Mouse (Mus musculus): ENCODE measurements around the gene Tbc1d24. TPM values are rescaled to one million over a fixed set of nuclear protein-coding genes. Genes with fewer than 3 reads are reported as not detected.
A peak's percentile ranks its signal among the peaks of the same experiment; 100 is the strongest.

Tbc1d24 gene
- polyA plus RNA-seq (2017; shearing (Covaris generic)) = under 1 TPM; 0.47 to 0.62 TPM

DNA sequence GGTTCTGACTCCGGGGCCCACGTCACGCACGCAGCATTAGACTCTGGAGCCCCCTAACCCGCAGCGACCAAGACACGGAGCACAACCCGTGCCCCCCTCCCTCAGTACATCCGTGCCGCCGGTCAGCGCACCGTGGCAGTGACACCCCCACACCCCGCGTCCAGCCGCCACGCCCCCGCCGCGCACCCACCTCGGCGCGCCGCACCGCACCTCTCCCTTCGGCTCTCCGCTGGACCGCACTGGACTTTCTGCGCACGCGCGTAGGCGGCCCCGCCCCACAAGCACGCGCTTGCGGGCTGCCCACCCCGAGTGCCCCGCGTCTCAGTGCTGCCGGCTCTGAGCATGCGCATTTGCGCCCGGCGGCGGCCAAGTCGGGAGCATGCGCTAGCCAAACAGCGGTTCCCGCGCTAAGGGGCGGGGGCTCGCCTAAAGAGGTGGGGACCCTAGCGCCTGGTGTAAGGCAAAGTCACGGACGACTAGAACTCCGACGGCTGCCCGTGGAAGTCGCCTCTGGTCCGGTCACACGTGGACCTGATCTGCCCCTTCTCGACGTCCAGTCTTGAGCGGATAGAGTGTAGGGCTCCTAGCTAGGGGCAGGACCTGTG lies at the start of gene Tbc1d24:
Gene Tbc1d24, minus strand, starts transcription at position 279 of the 605 bp plus-strand sequence.
- peak; percentile 56 for ATAC-seq

DNA sequence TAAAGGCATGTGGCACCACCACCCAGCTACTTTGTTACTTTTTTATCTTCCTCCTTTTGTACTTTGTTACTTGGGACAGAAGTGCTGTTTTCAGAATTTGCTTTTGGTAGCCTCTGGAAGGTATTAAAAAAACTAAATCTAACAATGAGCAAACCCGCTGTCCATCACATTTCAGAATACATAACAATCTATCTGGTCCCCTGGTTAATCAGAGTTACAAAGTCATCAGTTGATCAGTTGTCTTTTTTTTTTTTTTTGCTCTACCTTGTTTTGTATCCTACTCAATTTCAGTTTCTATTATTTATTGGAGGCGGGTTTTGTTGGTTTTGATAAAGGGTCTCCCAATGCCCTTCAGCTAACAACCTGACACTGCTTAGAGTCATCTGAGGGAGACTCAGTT lies 47.0 kb upstream of the Tbc1d24 start:
- ATAC-seq = no peak

DNA sequence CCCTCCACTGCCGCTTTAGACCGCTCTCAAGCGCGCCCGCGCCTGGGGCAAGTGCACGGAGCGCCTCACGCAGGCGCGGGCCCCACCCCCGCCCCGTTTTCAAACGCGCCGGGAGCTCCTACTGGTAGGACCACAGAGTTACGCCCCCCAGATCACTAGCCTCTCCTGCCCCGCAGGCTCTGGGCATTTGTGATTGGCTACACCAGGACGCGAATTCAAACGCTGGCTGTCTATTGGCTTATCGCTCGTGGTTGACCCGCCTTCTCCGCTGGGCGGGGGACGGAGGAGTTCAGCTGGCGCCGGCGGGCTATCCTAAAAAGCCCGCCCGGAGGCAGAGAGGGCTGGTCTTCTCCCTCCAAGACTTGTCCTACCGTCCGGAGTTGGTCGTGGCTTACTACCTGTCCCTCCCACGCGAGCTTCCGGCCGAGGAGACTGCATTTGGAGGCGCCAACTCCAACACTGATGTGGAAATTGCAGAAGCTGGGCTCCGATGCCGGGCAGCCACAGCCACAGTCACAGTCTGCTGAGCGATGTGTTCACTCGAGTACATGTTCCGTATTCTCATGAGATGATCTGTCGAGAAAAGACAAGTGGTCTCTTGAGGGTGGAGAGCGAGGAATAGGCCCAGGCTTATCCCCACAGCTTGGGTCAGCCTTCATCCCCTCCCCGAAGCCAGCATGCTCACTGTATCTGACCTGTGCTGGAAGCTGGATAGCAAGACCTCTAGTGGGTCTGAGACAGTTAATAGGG lies 46.1 kb upstream of the Tbc1d24 start, which contains the start of gene Ccnf:
Gene Ccnf, minus strand, starts transcription at position 165 of the 750 bp plus-strand sequence.
- ATAC-seq = peak; percentile 100

DNA sequence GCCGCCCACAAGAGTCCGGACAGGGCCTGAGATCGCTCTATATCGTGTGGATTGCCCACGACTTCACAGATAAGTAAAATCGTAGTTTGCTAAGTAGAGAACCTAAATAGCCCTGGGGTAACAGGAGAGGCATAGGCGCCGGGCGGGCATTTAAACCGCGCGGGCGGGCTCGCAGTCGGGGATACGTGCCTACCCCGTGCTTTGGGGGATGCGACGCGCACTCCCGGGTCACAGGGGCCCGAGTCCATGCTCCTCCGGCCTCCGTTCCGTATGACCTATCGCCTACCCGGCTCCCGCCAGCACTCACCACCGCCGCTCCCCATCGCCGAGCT lies 45.6 kb upstream of the Tbc1d24 start:
- no peak for ATAC-seq

DNA sequence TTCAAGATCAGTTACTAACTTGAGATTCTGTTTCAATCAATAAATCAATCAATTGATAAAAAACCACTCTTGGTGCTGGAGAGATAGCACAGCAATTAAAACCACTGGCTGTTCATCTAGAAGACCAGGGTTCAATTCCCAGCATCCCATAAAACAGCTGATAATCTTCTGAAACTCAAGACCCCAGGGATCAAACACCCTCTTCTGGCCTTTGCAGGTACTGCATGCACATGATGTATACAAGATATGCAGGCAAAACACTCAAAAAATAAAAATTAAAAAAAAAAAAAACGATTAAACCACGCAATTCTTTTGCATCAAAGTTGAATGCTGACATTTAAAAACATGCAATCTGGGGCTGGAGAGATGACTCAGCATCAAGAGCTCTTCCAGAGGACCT lies 43.3 kb upstream of the Tbc1d24 start:
- no peak for ATAC-seq

DNA sequence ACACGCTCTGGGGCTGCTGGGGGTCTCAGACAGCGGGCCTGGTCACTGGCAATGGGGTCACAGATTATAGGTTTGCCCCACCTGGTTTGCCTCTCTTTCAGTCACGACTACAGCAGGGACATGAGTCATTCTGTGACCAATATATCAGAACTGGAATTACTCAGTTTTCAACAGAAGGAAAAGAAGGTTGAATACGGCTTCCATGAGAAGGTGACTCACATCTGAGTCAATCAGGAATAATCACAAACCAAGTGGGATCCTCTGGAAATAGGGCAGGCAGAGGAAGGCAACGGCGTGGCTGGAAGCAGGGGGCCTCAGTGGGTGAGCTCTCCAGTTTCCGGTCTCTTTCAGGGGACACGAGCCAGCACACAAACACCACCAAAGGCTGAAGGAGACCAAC lies 38.7 kb upstream of the Tbc1d24 start:
- ATAC-seq = no peak

DNA sequence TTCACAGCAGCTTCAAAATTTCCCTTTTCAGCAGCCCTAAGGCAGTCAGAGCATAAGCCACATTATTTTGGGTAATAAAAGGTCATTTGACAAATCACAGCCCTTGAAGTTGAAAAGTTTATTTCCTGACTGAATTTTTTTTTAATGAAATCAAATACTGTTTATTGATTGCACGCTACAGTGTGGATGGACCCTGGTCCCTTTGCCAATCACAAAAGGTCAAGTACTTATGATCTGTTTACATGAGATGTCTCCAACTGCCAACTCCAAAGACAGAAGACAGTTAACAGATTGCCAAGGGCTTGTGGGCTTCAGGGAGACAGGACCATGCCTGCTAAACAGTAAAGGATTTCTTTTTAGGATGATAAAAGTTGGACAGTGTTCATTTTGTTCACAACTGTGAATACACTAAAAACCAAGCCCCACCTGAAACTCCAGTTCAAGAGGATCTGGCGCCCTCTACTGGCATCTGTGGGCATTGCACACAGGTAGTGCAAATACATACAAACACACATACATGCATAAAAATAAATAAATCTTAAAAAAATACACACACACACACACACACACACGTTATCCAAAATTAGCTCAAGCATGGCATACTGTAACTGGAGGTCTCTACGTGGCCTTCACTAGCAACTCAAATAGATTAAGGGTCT lies 38.1 kb upstream of the Tbc1d24 start:
- no peak for ATAC-seq

DNA sequence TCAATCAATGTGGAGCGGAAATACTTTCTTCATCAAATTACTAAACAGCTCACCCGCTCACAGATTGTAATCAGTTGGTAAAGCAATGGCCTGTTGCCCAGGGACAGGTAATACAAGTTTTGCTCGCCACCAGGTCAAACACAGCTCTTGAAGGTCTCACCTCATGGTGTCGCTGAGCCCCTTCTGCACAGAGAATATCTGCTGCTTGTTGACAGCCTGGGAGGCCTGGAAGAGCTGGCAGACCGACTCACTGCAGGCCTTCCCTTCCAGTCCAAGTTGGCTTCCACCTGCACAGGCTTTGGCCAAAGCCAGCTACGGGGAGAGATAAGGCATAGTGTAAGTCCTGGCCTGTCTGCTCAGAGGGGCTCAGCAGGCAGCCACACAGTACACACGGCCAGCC lies 31.6 kb upstream of the Tbc1d24 start:
- no peak for ATAC-seq

DNA sequence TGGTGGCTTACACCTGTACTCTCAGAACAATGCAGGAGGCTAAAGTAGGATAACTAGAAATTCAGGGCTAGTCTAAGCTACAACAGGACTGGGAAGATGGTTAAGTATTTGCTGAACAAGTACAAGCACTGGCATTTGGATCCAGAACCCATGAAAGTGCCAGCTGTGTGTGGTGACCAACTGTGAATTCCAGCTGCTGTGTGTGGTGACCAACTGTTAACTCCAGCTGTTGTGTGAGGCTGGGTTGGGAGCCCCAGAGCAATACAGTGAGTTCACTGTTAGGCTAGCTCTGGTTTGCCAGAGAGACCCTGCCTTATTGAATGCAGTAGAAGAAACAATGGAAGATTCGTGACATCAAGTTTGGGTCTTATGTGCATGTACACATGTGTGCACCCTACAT lies 31.1 kb upstream of the Tbc1d24 start:
- ATAC-seq = no peak

DNA sequence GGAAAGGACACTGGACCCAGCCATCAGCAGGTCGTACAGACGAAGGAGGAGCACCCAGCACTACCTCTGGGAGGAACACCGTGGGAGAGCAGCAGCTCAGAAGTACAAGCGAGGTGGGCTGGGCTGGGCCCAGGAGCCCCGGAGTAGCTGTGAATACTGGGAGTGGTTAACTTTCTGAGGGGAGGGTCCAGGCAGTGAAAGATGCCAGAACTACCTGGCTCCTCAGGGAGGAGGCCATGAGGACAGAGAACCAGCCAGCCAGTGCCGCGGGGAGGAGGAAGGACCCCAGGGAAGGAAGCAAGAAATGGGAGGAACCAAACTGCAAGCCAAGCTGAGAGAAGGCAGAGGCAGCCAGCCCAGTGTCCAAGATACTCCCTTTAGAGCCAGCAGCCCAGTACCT lies 22.6 kb upstream of the Tbc1d24 start:
- no peak for ATAC-seq

DNA sequence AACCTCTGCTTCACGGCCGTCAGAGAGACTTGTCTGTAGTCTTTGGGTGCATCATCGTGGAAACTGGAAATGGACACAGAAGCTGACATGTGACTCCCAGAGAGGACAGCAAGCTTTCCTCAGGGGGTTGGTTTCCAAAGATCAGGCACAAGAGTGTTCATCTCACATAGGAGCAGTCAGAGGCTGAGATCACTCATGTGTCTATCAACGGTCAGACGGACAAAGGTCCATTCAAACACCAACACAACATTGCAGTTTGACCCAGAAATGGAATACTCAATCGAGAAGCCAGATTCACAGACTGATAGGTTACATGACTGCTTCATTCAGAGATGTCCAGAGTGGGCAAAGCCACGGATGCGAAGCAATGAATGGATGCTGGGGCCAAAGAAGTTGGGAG lies 21.4 kb upstream of the Tbc1d24 start:
- ATAC-seq = no peak

DNA sequence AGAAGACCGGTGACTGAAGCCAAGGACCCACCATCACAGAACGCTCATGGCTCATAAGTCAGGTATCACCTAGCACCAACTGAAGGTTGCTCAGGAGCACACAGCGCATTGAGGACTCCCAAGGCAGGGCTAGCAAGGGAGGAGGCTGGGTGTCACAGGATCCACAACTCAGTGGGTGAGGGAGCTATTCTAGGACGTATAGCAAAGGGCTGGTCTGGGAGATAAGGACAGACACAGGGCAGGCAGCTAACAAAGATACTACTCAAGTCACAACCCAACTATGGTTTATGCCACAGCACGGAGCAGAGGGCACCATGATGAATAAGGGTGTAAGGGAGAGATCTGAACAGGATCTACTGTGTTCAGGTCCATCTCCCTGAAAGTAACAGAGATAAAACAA lies 20.5 kb upstream of the Tbc1d24 start:
- no peak for ATAC-seq

DNA sequence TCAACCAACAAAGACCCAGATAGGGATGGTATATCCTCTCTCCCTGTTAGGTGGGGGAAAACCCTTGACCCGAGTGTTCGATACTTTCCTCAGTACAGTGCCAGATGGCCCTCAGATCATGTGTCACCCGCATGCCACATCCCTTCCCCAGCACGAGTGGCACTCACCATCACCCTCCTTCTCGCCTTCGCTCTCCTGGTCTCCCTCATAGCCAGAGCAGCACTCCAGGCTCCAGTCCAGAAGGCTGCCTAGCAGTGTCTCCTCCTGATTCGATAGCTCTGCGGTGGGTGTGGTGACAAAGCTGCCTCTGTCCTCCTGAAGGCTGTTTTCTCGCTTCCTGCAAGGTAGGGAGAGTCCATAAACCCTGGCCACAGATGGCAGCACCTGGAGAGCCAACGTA lies 19.4 kb upstream of the Tbc1d24 start:
- ATAC-seq = no peak

DNA sequence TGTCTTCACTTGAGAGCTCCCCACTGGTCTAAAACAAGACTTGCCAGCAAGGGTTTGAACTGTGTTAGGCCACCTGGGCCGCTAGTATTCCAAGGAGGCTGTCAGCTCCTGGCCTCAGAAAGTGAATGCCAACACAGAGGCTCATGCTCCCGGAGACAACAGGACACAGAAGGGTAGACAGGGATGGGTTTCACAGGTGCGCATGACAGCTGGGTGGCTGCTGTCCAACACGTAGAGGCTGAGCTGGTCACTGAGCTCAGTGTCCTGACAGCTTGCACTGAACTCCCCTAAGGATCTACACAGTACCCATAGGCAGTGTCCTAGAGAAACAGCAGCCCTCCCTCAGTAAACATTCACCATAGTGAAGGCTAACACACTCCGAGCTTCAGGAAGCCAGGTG lies 18.2 kb upstream of the Tbc1d24 start:
- ATAC-seq = no peak

DNA sequence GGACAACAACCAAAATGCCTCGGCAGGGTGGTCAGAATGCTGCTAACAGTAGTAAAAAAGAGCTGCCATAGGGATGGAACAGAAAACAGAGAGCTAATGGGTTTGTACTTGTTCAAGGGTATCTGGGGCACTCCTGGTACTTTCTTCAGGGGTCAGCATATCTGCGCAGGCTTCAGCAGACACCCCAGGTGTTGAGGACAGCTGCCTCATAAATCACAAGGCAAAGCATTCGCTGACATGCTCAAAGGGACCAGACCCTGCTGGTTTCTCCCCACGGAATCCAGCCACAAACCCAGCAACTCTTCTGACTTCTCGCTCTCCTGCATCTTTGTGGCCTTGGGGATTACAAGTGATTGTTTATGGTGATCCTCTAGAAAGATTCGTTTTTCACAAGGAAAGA lies 17.3 kb upstream of the Tbc1d24 start:
- ATAC-seq = no peak

DNA sequence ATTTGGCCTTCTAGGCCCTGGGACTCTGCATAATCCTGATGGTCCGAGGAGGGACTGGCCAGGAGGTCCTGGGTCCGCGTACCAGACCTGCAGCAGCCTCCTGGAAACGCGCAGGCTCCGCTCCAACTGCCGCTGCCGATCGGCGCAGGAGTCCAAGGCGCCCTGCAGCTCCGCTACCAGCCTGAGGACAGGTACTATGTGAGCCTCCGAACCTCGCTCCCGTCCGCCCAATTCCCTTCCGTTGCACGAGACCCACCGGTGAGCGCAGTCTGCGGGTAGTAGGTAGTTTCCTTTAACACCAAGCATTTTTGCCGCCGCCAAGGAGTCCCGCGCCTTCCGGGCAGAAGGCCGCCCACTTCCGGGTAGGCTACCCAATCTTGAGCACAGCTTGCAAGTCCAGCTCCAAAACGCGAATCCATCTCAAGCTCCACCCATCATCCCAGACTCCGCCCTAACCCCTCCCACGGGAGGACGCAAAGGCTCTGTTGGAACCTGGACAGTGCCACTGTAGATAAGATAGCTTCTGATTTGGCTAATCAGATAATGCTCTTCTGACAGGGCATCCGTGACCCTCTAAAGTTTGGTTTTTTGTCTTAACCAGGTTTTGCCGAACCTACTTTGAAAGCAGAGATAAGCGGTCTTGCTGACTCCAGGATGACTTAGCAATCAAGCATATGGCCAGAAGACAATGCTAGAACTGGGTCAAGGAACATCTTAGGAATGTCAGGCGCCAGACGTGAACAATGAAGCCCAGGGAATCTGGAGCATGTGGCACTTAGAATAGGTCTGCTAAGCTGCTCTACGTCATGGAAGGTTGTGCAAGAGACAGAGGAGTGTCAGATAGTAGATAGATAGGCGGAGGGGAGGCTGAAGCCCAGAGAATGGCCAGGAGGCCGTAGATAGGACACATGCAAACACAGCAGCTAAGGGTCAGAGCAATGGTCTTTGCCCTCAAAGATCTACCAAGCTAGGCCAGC lies 15.4 kb upstream of the Tbc1d24 start, which contains the start of gene Tedc2:
Gene Tedc2, minus strand, starts transcription at position 417 of the 977 bp plus-strand sequence.
- ATAC-seq = peak; percentile 99

DNA sequence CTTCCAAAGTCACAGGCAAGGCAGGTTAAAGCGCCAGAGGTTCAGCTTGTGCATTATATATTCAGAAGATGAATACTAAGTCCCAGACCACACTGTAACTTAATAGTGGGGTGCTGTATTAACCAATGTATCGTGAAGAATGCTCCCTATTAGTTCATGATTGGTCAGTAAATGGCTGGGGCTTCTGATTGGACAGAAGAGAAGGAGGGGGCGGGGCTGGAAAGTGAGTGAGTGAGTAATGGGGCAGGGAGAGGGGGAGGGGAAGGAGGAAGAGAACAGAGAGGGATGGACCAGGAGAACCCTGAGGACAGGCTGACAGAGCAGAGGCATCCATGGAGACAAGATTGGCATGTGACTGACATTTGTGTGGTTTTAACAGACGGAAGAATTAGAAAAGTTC lies 11.5 kb upstream of the Tbc1d24 start:
- no peak for ATAC-seq

DNA sequence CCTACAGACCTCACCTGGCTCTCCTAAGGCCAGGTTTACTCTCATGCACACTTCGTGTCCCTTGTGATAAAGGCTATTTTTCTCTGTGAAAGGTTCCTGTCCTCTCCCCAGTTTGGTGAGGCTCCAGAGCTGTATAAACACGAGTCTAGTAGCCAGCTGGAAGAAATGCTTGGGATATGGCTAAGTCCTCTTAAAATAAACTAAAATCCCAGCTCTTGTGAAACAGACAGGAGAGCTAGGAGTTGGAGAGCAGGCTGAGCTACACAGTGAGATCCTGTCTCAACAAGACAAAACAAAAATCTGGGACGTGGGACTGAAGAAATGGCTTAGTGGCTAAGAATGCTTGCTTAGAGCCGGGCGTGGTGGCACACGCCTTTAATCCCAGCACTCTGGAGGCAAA lies 7.8 kb upstream of the Tbc1d24 start:
- no peak for ATAC-seq

DNA sequence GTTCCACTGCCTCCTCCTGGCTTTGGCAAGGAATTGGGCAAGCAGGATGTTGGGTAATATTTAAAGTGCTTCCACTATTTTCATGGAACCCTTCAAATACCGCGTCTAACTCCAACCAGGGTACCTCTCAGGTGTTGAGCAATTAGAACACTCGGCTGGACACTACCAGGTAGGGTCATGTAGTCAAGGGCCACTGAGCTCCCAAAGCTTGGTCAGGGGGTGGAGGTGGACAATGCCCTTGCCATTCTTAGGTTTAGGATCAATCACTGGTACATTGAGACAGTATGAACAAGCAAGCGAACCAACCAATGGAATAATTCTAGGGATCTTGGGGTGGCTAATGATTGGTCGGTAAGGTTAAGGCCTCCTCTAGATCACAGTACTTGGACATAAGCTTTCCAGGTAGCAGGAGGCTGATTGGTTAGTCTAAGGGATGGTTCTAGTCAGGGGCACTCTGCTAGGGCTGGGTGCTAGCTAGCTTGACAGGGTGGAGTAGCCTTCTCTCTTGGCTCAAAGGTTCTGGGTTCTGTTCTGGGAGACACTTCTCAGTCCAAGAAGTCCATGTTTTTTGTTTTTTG lies 7.2 kb upstream of the Tbc1d24 start:
- no peak for ATAC-seq

DNA sequence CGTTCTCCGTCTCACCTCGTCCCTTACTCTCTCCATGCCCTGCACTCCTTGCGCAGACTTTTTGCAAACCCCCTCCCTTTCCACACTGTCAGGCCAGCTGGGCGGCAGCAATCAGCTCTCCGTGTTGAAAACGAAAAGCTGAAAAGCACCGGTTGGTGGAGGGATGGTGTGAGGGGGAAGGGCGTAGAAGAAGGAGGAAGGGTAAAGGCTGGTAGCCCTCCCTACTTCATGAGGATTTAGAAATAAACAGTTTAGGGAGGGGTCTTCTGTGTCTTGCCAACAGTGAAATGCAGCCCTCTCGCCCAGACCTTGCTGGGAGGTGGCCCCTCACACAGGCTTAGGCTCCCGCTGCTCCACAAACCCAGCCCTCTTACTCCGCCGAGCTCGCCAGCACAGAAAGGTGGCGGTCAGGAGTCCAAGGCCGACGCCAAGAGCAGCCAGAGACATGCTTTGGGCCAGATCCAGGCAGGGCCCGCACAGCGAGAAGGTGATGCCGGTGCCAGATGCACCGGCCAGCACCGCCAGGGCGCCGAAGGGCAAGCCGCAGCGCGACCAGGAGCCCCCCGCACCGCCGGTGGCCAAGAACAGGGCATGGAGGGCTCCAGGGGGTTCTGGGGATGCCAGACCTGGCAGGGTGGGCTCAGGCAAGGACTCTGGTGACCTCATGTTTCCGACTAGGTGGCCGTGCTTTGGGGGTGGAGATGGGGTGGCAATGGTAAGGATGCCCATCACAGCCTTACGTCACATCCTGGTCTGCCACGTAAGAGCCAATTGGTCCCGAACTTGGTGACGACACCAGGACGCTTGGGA lies 6.5 kb upstream of the Tbc1d24 start:
- ATAC-seq = peak; percentile 73

DNA sequence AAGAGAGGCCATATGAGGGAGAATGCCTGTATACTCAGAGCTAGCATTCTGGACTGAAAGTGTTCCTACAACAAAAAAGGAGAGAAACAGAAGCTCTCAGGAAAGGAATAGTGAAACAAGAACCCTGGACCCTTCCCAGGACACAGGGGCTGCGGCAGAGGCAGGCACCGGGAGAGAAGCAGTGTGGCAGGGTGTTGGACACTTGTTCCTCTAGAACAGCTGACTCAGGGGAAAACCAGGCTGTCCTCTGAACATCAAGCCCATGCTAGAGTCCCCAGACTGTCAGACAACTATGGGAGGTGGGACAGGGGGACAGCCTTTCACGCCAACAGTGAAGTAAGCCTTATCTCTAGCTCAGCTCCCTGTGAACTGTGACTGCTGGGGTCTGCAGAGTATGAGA lies 5.2 kb upstream of the Tbc1d24 start:
- no peak for ATAC-seq

DNA sequence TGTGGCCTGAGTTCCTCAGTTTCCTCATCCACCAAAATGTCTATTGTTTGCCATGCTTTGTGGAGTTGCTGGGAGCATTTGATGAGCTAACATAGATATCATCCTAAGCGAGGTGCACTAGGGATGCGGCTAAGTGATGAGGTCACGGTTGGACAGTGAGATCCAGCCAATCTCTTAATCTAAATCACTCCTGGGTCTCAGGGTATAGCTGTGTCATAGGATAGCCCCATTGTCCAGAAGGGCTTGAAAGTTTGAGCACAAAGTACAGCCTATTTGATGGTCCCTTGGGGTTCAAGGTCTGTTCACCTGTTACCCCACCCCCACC lies 4.5 kb upstream of the Tbc1d24 start:
- no peak for ATAC-seq
